ENCODE assay signal across 13 mouse cellular contexts in genomic region chr1:43776106-43776505, GRCm38 (mm10). TPM values are rescaled to one million over a fixed set of nuclear protein-coding genes. Genes with fewer than 3 reads are reported as not detected.
DNase-seq lines count a peak whose midpoint lies in the region; ATAC-seq and TF ChIP-seq lines count a peak whose summit lies in the region.
"Had no signal": no experiment of that assay in that cellular context is flagged by ENCODE, and none has a peak within 500 bp of the region (broad histone marks: within the 10 kb centered on the region; RNA-seq: fewer than 3 reads in every experiment).

No protein-coding gene starts in this region.

- no peak for TF ChIP-seq CTCF in cerebellum, adult 2 months (IDR thresholded peaks at IDR 0.05; ENCODE audit: borderline replicate concordance, insufficient read depth, low read depth, low read length)

- H3K4me3 ChIP-seq in cerebellum, adult 2 months (replicated peaks; ENCODE audit: insufficient read depth, low read depth, low read length), result no peak overlapping the region
- H3K4me3 ChIP-seq: embryonic facial prominence, embryonic 13.5 days; heart, embryonic 13.5 days had no signal

- peaks cover 3% of the 10 kb centered on the region; the same call in 1 of the 2 replicates for H3K4me1 ChIP-seq in cerebellum, adult 2 months (ENCODE audit: control insufficient read depth, insufficient read depth, low read length)
- H3K4me1 ChIP-seq: embryonic facial prominence, embryonic 13.5 days had no signal

- no peak for TF ChIP-seq POLR2A in cerebellum, adult 2 months (IDR thresholded peaks at IDR 0.05; ENCODE audit: borderline replicate concordance, insufficient read depth, low read length)

- intact Hi-C loops in heart, postnatal 25 days (cut with DNase I), result no loop called here

- H3K27ac ChIP-seq in cerebellum, adult 2 months (ENCODE audit: insufficient read depth, low read length), result no peak overlapping the region
- H3K27ac ChIP-seq: embryonic facial prominence, embryonic 13.5 days; heart, embryonic 13.5 days had no signal

- WGBS in cerebellum, adult 2 months, result 17% methylated on average over 3 of the region's 3 CpGs

- no peak for ATAC-seq in activated CD4-positive, CD25-positive, alpha-beta regulatory T cell, adult 4 months
- ATAC-seq: CD4-positive, CD25-positive, alpha-beta regulatory T cell, adult 4 months; forebrain, embryonic 14.5 days had no signal

- no peaks in the 10 kb centered on the region for H3K27me3 ChIP-seq in cerebellum, adult 2 months (ENCODE audit: control insufficient read depth, insufficient read depth, low read length)
- H3K27me3 ChIP-seq: embryonic facial prominence, embryonic 13.5 days; heart, embryonic 13.5 days had no signal

- DNase-seq in heart, adult 11 months, result peak; percentile 92
- no peak for DNase-seq in heart, postnatal 25 days (ENCODE audit: low spot score)
- peak; percentile 15 for DNase-seq in ovary, postnatal 36 days (ENCODE audit: low spot score)
- no peak for DNase-seq in ovary, postnatal 10 days (ENCODE audit: low spot score)
- peak; percentile 26 to 64 for DNase-seq in cerebellum, adult 2 months
- DNase-seq in lung, postnatal 36 days, result peak; percentile 47

RNA-seq across cellular contexts. Expression of gene 1500015O10Rik, which starts 45.7 kb away (rescaled TPM):
- total RNA-seq in heart, postnatal 25 days (2021), result 1 to 10 TPM; 2.8 to 4.1 TPM
- 12.9 and 29.5 TPM in 2 replicates for polyA plus RNA-seq in cerebellum, adult 2 months (2012; rRNA removed)
- not detected for polyA plus RNA-seq in activated CD4-positive, CD25-positive, alpha-beta regulatory T cell, adult 4 months (2017; shearing (Covaris generic))
- total RNA-seq: liver, adult 2 months; megakaryocyte, adult 5-6 weeks had no signal
- polyA plus RNA-seq: CD4-positive, CD25-positive, alpha-beta regulatory T cell, adult 4 months; liver, adult 2 months had no signal

RNA-seq across cellular contexts. Expression of gene Uxs1, which starts 51.5 kb away (rescaled TPM):
- 1 to 10 TPM; 8.2 to 9.8 TPM for total RNA-seq in heart, postnatal 25 days (2021)
- polyA plus RNA-seq in cerebellum, adult 2 months (2012; rRNA removed), result 36.3 and 37.3 TPM in 2 replicates
- polyA plus RNA-seq in activated CD4-positive, CD25-positive, alpha-beta regulatory T cell, adult 4 months (2017; shearing (Covaris generic)), result 10 to 100 TPM; 15.5 to 20.8 TPM

Comparison
In these comparisons a context has a peak if more than half of its experiments do, and no peak if none do; other contexts are left out.
1. DNase-seq: peak in heart, adult 11 months (single experiment), ovary, postnatal 36 days (single experiment), cerebellum, adult 2 months (2 of 2) and lung, postnatal 36 days (single experiment); none in heart, postnatal 25 days (single experiment) and ovary, postnatal 10 days (single experiment).
2. RNA of gene 1500015O10Rik, which starts 45.7 kb away (polyA plus RNA-seq): 12.9 to 29.5 TPM in cerebellum, adult 2 months; not detected in activated CD4-positive, CD25-positive, alpha-beta regulatory T cell, adult 4 months; every median in the first group is over 10 times any median in the second.